Mouse (Mus musculus): ENCODE measurements around the gene Ctnnbip1. TPM values are rescaled to one million over a fixed set of nuclear protein-coding genes. Genes with fewer than 3 reads are reported as not detected.
A peak's percentile ranks its signal among the peaks of the same experiment; 100 is the strongest.

Ctnnbip1 gene
- polyA plus RNA-seq, 1 experiment from 2014 or later, result 75.6 TPM

- Histone ChIP-seq H3K4me3 (no peak overlapping the region), H3K4me2 (replicated peaks) (no peak overlapping the region), H3K4me1 (peaks cover 21% of the 10 kb centered on the region), H3K9me3 (no peaks in the 10 kb centered on the region), H3K36me3 (no peaks in the 10 kb centered on the region), H3K27ac (no peak overlapping the region), H3K27me3 (replicated peaks) (0 out of 2 replicates have a peak, but pooled peaks cover 3% of the 10 kb centered on the region), H3K9ac (no peak overlapping the region)
- 49% methylated on average over 7 of the region's 7 CpGs for WGBS
- no peak for ATAC-seq (ENCODE audit: low FRiP score, low read depth)
Measured at GRCm38 (mm10) chr4:149578831-149579230, 60.8 kb downstream of the Ctnnbip1 start.

GRCm38 (mm10) chr4:149585236-149585635 lies 67.2 kb downstream of the Ctnnbip1 start:
- Histone ChIP-seq H3K4me2 (replicated peaks) (peak overlapping the region; percentile 96), H3K27ac (no peak overlapping the region)
- no peak for ATAC-seq (ENCODE audit: low FRiP score, low read depth)

DNA sequence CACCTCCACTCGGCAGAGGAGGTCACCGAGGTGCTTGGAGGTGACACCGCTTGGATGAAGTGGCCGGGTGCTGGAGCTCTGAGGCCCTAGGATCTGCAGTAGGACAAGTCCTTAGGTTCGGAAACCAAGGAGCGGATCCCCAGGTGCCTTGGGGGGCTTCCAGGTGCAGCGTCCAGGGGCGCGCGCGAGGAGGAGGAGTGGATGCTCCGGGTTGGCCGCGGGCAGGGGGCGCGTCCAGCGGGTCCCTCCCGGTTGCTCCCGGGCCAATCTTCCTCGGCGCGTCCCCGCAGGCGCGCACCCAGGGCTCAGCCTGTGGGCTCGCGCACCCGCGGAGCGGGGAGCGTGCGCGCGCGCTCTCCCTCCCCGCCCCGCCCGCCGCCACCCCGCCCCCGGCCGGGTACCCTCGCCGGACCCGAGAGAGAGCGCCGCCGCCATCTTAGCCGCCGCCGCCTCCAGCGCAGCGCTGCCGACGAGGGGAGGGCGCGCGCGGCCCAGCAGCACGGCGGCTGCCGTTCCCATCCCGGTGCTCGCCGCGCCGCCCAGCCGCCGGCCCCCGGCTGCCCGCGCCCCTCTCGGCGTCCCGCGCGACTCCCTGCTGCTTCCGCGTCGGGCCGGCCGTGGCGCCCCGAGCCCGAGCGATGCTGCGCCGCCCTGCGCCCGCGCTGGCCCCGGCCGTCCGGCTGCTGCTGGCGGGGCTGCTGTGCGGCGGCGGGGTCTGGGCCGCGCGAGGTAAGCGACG lies 68.2 kb downstream of the Ctnnbip1 start, which contains the start of gene Clstn1:
Gene Clstn1, plus strand, starts transcription at position 425 of the 739 bp plus-strand sequence.
- peak within 1 kb of the TSS; percentile 96 for H3K4me2 ChIP-seq (replicated peaks)
- H3K4me1 ChIP-seq, result peaks cover 15% of the 10 kb centered on the region; the same call in 1 of the 2 replicates
- H3K27ac ChIP-seq, result peak within 1 kb of the TSS; percentile 79
- under 1% methylated on average over 62 of the region's 103 CpGs for WGBS
- H3K27me3 ChIP-seq (replicated peaks), result peaks cover 3% of the 10 kb centered on the region; the same call in 1 of the 2 replicates
- peak; percentile 80 for ATAC-seq (ENCODE audit: low FRiP score, low read depth)
- peak within 1 kb of the TSS; percentile 94 for H3K9ac ChIP-seq
- peak within 1 kb of the TSS; percentile 93 for H3K4me3 ChIP-seq
- no peaks in the 10 kb centered on the region for H3K36me3 ChIP-seq
- no peaks in the 10 kb centered on the region for H3K9me3 ChIP-seq

More at GRCm38 (mm10) chr4:149585236-149585635, 67.2 kb downstream of the Ctnnbip1 start:
- Histone ChIP-seq H3K9me3 (no peaks in the 10 kb centered on the region), H3K4me1 (peaks cover 15% of the 10 kb centered on the region; the same call in 1 of the 2 replicates), H3K27me3 (replicated peaks) (peaks cover 3% of the 10 kb centered on the region; the same call in 1 of the 2 replicates), H3K9ac (no peak overlapping the region), H3K36me3 (no peaks in the 10 kb centered on the region), H3K4me3 (no peak overlapping the region)
- WGBS, result 78% methylated on average over 8 of the region's 8 CpGs

DNA sequence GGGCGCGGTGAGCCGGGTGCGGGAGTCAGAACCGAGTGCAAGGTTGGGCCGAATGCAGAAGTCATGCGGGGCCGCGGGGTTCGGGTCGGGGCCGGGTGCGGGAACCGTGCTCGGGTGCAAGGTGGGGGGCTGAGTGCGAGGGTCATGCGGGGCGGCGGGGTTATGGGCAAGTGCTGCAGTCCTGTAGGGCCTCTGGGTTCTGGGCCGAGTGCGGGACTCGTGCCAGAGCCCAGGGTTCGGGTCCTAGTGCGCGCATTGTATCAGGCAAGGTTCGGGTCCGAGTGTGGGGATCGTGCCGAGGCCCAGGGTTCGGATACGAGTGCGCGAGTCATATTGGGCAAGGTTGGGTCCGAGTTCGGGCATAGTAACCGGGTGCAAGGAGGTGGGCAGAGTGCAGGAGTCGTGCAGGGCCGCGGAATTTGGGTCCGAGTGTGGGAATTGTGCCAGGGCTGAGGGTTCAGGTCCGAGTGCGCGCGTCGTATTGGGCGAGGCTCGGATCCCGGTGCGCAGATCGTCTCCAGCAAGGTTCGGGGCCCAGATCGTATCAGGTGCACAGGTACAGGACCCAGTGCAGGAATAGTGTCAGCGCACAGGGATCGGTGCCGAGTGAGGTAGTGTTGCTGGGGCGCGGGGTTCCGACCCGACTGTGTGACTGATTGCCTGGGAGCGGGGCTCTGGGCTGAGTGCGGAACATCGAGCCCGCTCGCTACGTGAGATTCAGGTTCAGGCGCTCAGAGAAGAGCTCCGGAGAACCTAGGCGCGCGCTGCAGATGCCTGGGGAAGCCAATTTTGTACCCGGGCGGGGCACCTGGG lies 69.0 kb downstream of the Ctnnbip1 start:
- Histone ChIP-seq H3K27me3 (replicated peaks) (no peaks in the 10 kb centered on the region; the same call in 1 of the 2 replicates), H3K9ac (peak overlapping the region; percentile 94), H3K4me3 (peak overlapping the region; percentile 93), H3K27ac (peak overlapping the region; percentile 79), H3K4me1 (peaks cover 15% of the 10 kb centered on the region; the same call in 1 of the 2 replicates), H3K9me3 (no peaks in the 10 kb centered on the region), H3K4me2 (replicated peaks) (peak overlapping the region; percentile 96), H3K36me3 (no peaks in the 10 kb centered on the region)
- under 1% methylated on average over 72 of the region's 72 CpGs for WGBS
- ATAC-seq (ENCODE audit: low FRiP score, low read depth), result peak; percentile 74

GRCm38 (mm10) chr4:149587596-149588168 lies 69.6 kb downstream of the Ctnnbip1 start:
- peak overlapping the region; percentile 94 for H3K9ac ChIP-seq
- H3K4me3 ChIP-seq, result peak overlapping the region; percentile 93
- H3K27me3 ChIP-seq (replicated peaks), result no peaks in the 10 kb centered on the region; the same call in 1 of the 2 replicates
- H3K27ac ChIP-seq, result no peak overlapping the region
- peak overlapping the region; percentile 96 for H3K4me2 ChIP-seq (replicated peaks)
- no peaks in the 10 kb centered on the region for H3K36me3 ChIP-seq
- ATAC-seq (ENCODE audit: low FRiP score, low read depth), result peak; percentile 29; the same call in 1 of the 2 replicates
- 4% methylated on average over 24 of the region's 24 CpGs for whole genome bisulfite sequencing
- H3K4me1 ChIP-seq, result peaks cover 18% of the 10 kb centered on the region; the same call in 1 of the 2 replicates
- H3K9me3 ChIP-seq, result no peaks in the 10 kb centered on the region

DNA sequence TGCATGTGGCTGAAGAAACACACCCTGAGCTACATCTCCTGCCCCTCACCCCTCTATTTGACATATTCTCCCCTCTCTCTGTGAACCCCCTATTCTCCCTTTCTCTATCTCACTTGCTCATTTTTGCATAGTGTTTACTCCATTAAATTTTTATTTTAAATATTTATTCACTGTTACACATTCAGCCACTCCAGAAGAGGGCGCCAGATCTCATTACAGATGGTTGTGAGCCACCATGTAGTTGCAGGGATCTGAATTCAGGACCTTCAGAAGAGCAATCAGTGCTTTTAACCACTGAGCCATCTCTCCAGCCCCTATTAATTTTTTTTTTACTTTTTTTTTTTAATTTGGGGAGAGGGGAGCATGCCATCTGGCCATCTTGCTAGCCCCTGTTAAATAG lies 72.2 kb downstream of the Ctnnbip1 start:
- ATAC-seq (ENCODE audit: low FRiP score, low read depth), result no peak
- H3K4me1 ChIP-seq, result peaks cover 18% of the 10 kb centered on the region; the same call in 1 of the 2 replicates
- 84% methylated on average over 1 of the region's 1 CpGs for WGBS
- no peak overlapping the region for H3K4me3 ChIP-seq
- no peaks in the 10 kb centered on the region for H3K36me3 ChIP-seq
- no peaks in the 10 kb centered on the region for H3K9me3 ChIP-seq
- H3K27ac ChIP-seq, result no peak overlapping the region
- H3K27me3 ChIP-seq (replicated peaks), result no peaks in the 10 kb centered on the region; the same call in 1 of the 2 replicates
- H3K9ac ChIP-seq, result no peak overlapping the region
- no peak overlapping the region for H3K4me2 ChIP-seq (replicated peaks)

GRCm38 (mm10) chr4:149591486-149591885 lies 73.5 kb downstream of the Ctnnbip1 start:
- peaks cover 9% of the 10 kb centered on the region; the same call in 1 of the 2 replicates for H3K4me1 ChIP-seq
- no peaks in the 10 kb centered on the region for H3K27me3 ChIP-seq (replicated peaks)
- 88% methylated on average over 2 of the region's 2 CpGs for WGBS
- no peak overlapping the region for H3K9ac ChIP-seq
- H3K27ac ChIP-seq, result no peak overlapping the region
- H3K4me3 ChIP-seq, result no peak overlapping the region
- H3K9me3 ChIP-seq, result no peaks in the 10 kb centered on the region
- no peak overlapping the region for H3K4me2 ChIP-seq (replicated peaks)
- H3K36me3 ChIP-seq, result no peaks in the 10 kb centered on the region
- ATAC-seq (ENCODE audit: low FRiP score, low read depth), result no peak

- 86% methylated on average over 9 of the region's 9 CpGs for WGBS
- Histone ChIP-seq H3K27me3 (replicated peaks) (no peaks in the 10 kb centered on the region), H3K4me2 (replicated peaks) (no peak overlapping the region), H3K9me3 (no peaks in the 10 kb centered on the region), H3K9ac (no peak overlapping the region), H3K27ac (no peak overlapping the region), H3K4me1 (0 out of 2 replicates have a peak, but pooled peaks cover 7% of the 10 kb centered on the region), H3K36me3 (no peaks in the 10 kb centered on the region), H3K4me3 (no peak overlapping the region)
- no peak for ATAC-seq (ENCODE audit: low FRiP score, low read depth)
Measured at GRCm38 (mm10) chr4:149594913-149595581, 77.0 kb downstream of the Ctnnbip1 start.

GRCm38 (mm10) chr4:149597641-149598208 lies 79.7 kb downstream of the Ctnnbip1 start:
- no peaks in the 10 kb centered on the region for H3K36me3 ChIP-seq
- no peak overlapping the region for H3K9ac ChIP-seq
- H3K4me3 ChIP-seq, result no peak overlapping the region
- no peak for ATAC-seq (ENCODE audit: low FRiP score, low read depth)
- H3K27ac ChIP-seq, result no peak overlapping the region
- no peaks in the 10 kb centered on the region for H3K27me3 ChIP-seq (replicated peaks)
- H3K4me1 ChIP-seq, result peaks cover 16% of the 10 kb centered on the region
- H3K4me2 ChIP-seq (replicated peaks), result no peak overlapping the region
- WGBS, result 84% methylated on average over 12 of the region's 12 CpGs
- no peaks in the 10 kb centered on the region for H3K9me3 ChIP-seq

DNA sequence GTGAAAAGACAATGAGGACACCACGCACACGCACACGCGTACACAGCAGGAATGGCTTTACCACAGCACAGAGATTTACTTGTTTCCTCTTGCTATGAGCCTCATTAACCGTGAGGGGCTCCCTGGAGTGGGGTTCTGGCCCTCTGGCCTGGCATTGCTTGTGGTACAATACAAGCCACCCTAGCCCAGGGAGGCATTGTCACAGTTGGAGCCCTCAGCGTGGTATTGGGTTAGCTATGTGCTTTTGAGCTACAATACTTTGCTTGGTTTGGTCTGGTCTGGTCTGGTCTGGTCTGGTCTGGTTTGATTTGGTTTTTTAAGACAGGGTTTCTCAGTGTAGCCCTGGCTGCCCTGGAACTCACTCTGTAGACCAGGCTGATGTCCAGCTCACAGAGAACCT lies 81.5 kb downstream of the Ctnnbip1 start:
- H3K9me3 ChIP-seq, result no peaks in the 10 kb centered on the region
- no peaks in the 10 kb centered on the region for H3K27me3 ChIP-seq (replicated peaks)
- peaks cover 16% of the 10 kb centered on the region for H3K4me1 ChIP-seq
- no peaks in the 10 kb centered on the region for H3K36me3 ChIP-seq
- ATAC-seq (ENCODE audit: low FRiP score, low read depth), result no peak
- H3K4me2 ChIP-seq (replicated peaks), result no peak overlapping the region
- no peak overlapping the region for H3K27ac ChIP-seq
- H3K9ac ChIP-seq, result no peak overlapping the region
- WGBS, result 86% methylated on average over 6 of the region's 6 CpGs
- no peak overlapping the region for H3K4me3 ChIP-seq

- no peak for ATAC-seq (ENCODE audit: low FRiP score, low read depth)
- 87% methylated on average over 4 of the region's 4 CpGs for WGBS
- Histone ChIP-seq H3K9me3 (no peaks in the 10 kb centered on the region), H3K27ac (no peak overlapping the region), H3K9ac (no peak overlapping the region), H3K4me2 (replicated peaks) (no peak overlapping the region), H3K4me1 (peaks cover 16% of the 10 kb centered on the region), H3K4me3 (no peak overlapping the region), H3K36me3 (no peaks in the 10 kb centered on the region), H3K27me3 (replicated peaks) (no peaks in the 10 kb centered on the region)
Measured at GRCm38 (mm10) chr4:149600130-149600529, 82.1 kb downstream of the Ctnnbip1 start.

All from neural tube, embryonic 12.5 days (tissue).